Mouse (Mus musculus) kidney, adult 18-20 months (tissue): ENCODE data around the gene Col25a1.

ENCODE experiments used
- DNase-seq: peaks from one replicate; pipeline ENCODE4 v3.0.0; 2021

Col25a1 gene

GRCm38 (mm10) chr3:130166875-130167274 lies 35.6 kb downstream of the Col25a1 start:
- no peak for DNase-seq

DNA sequence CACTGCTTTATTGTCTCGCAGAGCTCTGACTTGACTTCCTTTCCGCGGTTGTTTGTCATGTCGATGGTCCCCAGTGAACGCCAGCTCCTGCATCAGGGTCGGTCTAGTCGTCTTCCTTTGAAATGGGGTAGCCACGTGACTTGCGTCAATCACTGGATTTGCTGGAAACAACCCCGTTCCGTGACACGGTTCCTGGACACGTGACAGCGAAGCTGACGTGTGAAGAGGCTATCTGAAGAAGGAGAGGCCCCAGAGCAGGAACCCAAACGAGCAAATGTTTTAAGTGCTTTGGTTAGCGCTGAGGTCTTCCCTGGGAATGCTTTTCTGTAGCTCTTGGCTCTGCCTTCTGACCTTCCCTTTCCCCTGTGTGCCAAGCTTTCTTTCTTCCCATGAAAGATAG lies 41.5 kb downstream of the Col25a1 start:
- DNase-seq, result peak; percentile 19

GRCm38 (mm10) chr3:130180181-130180940 lies 49.1 kb downstream of the Col25a1 start:
- DNase-seq, result peak; percentile 64

DNA sequence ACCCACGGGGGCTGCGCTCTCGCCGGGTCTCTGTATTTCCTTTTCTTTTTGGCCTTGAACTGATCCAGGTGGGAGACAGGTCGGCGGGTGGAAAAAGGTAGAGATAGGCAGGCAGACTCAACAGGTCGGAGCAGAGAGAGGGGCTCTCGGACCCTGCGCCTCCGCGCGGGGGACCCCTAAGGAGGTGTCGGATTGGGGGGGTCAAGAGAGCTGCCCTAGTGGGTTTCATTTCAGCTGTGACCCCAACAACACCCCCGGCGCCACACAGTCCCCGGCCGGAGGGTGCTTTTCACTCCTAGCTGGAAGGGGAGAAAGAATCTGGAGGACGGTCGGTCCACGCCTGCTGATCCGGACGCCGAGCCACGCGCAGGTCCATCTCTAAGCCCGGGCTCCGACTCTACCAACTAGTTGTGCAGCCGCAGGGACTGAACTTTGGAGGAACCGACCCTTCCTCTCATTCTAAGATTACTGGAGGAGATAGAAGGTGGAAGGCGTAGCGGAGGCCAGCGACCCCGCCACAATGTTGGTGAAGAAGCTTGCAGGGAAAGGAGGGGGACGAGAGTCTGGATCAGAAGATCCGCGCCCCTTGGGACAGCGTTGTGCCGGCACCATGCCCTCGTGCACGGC lies 49.8 kb downstream of the Col25a1 start:
- DNase-seq, result peak; percentile 10

GRCm38 (mm10) chr3:130181591-130181980 lies 50.3 kb downstream of the Col25a1 start:
- DNase-seq, result no peak

DNA sequence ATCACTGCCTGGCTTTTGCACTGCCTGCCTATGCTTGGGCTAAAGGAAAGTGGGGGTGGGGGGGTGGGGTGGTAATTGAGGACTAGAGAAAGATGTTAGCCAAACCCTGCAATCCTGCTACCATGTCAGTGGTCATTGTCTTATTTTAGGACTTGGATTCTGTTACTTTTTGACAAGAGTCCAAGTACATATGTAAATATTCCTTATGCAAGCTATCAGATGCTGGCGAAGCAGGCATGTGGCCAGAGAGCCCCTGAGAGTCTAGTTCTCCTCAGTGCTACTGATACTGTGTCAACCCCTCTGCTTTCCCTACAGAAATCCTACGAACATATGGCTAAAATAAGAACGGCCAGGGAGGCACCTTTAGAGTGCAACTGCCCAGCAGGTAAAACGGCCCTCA lies 51.1 kb downstream of the Col25a1 start:
- no peak for DNase-seq

GRCm38 (mm10) chr3:130185111-130185510 lies 53.8 kb downstream of the Col25a1 start:
- no peak for DNase-seq

DNA sequence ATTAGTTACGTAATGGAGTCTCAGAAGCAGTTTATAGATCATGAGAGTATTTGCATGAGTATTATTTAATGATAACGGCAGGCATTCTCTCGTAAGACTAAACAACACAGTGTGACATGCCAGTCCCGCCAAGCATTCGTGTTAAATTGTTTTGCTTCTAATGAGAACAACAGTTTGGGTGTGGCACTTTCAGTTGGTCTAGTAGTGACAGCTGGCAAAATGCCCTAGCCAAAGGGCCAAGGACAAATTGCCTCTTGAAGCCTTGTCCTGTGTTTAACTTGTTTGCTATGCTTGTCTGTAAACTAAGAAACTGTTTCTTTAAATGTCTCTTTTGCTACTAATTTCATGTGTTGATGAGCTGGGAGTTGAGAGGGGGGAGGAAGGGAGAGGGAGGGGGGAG lies 56.3 kb downstream of the Col25a1 start:
- DNase-seq, result no peak

GRCm38 (mm10) chr3:130193450-130193849 lies 62.1 kb downstream of the Col25a1 start:
- DNase-seq, result no peak

DNA sequence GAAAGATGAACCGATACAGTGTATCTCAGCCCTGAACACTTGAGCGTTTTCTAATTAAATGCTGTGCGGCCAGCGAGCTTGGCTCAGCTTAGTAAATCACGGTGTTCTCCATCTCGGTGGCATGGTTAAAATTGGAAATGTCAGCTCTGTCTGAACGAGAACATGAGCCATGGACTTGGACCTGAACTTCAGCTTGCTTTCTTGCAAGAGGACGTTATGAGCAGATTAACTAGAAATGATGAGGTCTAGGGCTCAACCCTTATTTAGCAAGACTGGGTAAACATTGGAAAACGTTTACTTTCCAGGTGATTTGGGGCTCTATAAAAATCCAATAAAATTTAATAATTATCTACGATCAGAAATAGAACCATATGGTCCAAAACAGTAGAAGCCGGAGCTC lies 83.3 kb downstream of the Col25a1 start:
- no peak for DNase-seq

DNA sequence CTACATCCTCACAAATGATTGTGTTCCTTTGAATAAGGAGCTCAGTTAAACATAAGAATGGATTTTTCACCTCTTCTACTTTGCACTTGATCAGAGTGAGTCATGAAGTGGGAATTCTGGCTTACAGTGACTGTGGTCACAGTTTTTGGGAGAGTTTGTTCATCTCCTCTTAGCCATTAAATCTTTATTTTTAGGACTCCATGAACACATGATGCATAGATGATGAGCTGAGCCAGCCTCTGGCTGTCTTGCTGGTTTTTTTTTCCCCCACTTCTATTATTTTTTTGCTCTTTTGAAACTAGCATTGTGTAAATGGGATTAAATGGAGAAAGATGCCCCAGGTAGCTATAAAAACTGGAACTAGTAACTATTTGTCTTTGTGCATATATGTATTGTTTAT lies 84.8 kb downstream of the Col25a1 start:
- DNase-seq, result no peak

GRCm38 (mm10) chr3:130216646-130217045 lies 85.3 kb downstream of the Col25a1 start:
- no peak for DNase-seq

DNA sequence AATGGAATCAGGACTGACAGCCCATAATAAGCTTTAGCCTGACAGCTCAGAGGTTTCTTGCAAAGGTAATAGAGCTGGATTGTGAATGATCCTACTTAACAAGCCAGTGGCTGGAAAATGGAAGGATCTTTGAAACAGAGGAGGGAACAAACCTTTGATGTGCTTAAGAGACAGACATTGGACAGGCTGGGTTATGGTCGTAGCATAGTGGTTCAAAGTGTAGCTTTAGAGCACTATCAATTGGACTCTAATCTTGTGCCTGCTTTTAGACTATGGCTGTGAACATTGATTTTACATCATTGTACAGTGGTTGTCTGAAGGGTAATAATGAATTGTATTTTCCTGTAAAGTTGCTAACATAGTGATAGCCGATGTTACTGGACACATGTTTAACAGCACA lies 86.4 kb downstream of the Col25a1 start:
- DNase-seq, result no peak

- DNase-seq, result no peak
These were observed 87.0 kb downstream of the Col25a1 start for GRCm38 (mm10) chr3:130218232-130218728.

GRCm38 (mm10) chr3:130220811-130221210 lies 89.5 kb downstream of the Col25a1 start:
- no peak for DNase-seq

DNA sequence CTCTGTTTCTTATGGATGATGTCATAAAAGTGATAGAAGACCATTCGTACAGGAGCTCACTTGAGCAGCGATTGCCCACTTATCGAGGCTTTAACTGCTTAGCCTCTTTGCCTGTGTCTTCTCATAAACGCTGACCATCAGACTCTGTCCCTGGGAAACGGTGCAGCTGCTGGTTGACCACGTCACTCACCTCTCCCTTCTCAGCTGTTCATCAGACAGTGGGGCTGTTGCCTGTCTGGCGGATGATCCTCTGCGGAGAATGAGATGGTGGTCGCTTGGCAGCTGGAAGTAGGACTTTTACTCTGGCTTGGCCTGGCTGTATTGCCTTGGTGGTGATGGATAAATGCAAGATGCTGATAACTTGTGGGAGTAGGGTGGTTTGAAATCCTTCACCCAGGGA lies 96.9 kb downstream of the Col25a1 start:
- no peak for DNase-seq

- no peak for DNase-seq
These were observed 101.6 kb downstream of the Col25a1 start for GRCm38 (mm10) chr3:130232944-130233343.

- DNase-seq, result no peak
These were observed 103.9 kb downstream of the Col25a1 start for GRCm38 (mm10) chr3:130235233-130235632.

- no peak for DNase-seq
These were observed 104.8 kb downstream of the Col25a1 start for GRCm38 (mm10) chr3:130236129-130236528.

DNA sequence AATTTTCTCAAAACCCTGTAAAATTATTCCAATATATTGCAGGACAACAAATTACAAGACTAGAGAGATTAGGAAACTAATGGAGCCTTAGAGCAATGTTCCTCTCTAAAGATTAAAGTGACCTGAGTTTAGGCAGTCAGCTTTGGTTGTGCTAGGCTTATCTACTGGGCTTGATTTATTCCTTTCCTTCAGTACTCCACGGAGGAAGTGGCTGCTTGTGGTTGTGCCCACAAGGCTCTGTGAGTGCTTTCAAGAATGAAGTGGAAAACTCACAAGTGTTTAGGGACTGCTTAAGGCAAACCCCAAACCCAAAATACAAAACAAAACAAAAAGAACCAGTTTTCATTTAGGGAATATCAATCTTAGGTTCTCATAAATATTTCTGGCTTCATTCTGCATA lies 106.6 kb downstream of the Col25a1 start:
- no peak for DNase-seq

DNA sequence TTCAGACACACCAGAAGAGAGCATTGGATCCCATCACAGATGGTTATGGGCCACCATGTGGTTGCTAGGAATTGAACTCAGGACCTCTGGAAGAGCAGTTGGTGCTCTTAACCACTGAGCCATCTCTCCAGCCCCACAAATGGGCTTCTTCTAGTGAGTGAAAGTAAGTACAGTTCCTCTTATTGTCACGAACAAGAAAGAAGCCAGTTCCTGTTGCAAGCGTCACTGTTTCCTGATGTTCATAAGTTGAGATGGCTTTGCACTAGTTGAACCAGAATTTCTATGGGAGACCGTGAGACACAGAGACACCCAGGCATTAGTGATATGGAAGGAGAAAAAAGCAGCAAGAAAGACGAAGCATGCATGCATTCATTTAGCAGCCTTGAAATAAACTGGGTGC lies 110.6 kb downstream of the Col25a1 start:
- no peak for DNase-seq

- no peak for DNase-seq
These were observed 111.5 kb downstream of the Col25a1 start for GRCm38 (mm10) chr3:130242647-130243296.

- no peak for DNase-seq
These were observed 121.1 kb downstream of the Col25a1 start for GRCm38 (mm10) chr3:130252355-130252754.

- no peak for DNase-seq
These were observed 124.8 kb downstream of the Col25a1 start for GRCm38 (mm10) chr3:130256059-130256458.
